Mouse (Mus musculus) C2C12 (cell line): ENCODE measurements around the gene Oxsr1.

Experiments
- CEBPB ChIP-seq: IDR thresholded peaks from one replicate; pipeline ENCODE4 v1.6.1; 2011; ENCODE audit warnings: low read depth, mild to moderate bottlenecking, control low read depth, moderate library complexity
- CTCF ChIP-seq: IDR thresholded peaks from one replicate; pipeline ENCODE4 v1.5.1; 2011; ENCODE audit not compliant: control insufficient read depth, insufficient read depth, insufficient read length
- FOSL1 ChIP-seq: IDR thresholded peaks from one replicate; pipeline ENCODE4 v1.8.0; 2011; ENCODE audit warnings: mild to moderate bottlenecking, low read length; ENCODE audit not compliant: poor library complexity, insufficient read depth, severe bottlenecking
- MAX ChIP-seq: IDR thresholded peaks from one replicate; pipeline ENCODE4 v1.6.1; 2011; ENCODE audit warnings: mild to moderate bottlenecking, control low read depth
- MYOD1 ChIP-seq: IDR thresholded peaks from one replicate; pipeline ENCODE4 v1.6.1; 2011; ENCODE audit warnings: low read depth; ENCODE audit not compliant: control insufficient read depth, insufficient read length
- MYOG ChIP-seq: IDR thresholded peaks from one replicate; pipeline ENCODE4 v1.6.1; 2011; ENCODE audit not compliant: control insufficient read depth, insufficient read length; ENCODE audit errors: extremely low read depth
- USF1 ChIP-seq: IDR thresholded peaks from one replicate; pipeline ENCODE4 v1.6.1; 2011; ENCODE audit warnings: low read depth, mild to moderate bottlenecking, control low read depth, moderate library complexity

DNA sequence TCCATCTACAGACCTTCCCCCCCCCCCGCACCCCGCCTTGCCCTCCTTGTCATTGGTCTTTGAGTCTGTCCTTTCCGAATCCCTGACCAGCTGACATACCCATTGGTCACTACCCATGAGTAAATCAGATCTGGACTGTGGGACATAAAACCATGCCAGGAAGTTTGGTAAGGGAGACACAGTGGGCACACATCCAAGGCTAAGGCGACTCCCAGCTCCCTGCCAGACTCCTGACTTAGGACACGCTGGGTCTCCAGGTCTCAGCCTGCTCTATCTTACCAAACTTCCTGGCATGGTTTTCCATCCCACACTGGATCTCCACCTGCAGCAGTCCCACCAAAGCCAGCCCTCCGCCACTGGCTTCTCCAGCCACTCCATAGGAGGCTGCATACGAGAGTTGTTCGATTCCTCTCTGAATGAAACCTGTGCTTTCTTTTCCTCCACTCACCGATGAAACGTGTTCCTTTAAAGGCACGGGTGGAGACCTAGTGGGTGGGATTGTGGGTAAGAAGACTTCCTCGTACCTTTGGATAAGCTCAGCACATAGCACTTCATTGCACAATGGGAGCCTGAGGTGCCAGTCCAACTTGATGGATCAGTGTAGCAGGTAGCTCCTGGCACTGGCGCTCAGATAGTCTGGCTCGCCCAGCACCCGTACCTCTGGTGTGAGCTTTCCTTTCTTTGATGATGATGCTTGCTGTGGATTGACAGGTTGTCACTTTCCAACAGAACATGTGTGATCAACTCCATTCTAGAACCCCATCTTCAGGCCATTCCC is 8.1 kb upstream of the Oxsr1 start:
- TF ChIP-seq MYOD1 (no peak), CTCF (no peak), MAX (no peak), USF1 (no peak), MYOG (no peak), CEBPB (no peak), FOSL1 (no peak)
